Mouse (Mus musculus): ENCODE measurements around the gene Crk. TPM values are rescaled to one million over a fixed set of nuclear protein-coding genes. Genes with fewer than 3 reads are reported as not detected.

The Crk gene
- polyA plus RNA-seq, 1 experiment from 2014 or later = 71.1 TPM

DNA sequence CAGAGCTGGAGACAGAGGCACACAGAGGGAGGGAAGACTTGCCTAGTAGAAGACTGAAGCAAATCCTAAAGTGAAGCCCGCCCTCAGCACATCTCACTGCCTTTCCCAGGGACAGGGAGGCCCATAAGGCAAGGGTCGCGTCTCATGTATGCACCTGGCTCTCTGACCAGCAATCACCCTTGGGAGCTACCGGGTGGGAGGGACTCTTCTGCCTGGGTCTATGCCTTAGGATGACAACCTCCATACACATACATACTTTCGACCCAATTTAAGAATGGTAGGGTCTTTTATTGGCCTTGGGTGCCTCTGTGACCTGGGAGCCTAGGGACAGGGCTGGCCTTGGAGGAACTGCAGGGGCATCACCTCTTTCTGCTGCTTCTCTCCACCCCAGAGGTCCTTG, 5.6 kb upstream of the Crk start:
- Histone ChIP-seq H3K36me3 (ENCODE audit: control insufficient read depth, insufficient read depth, low read length) (peaks cover 37% of the 10 kb centered on the region), H3K9me3 (ENCODE audit: control insufficient read depth, low read length) (no peaks in the 10 kb centered on the region), H3K27me3 (replicated peaks; ENCODE audit: control insufficient read depth, insufficient read depth, low read length) (no peaks in the 10 kb centered on the region), H3K9ac (ENCODE audit: low read depth, low read length) (no peak overlapping the region), H3K4me1 (replicated peaks; ENCODE audit: control insufficient read depth, insufficient read depth, low read length) (0 out of 2 replicates have a peak, but pooled peaks cover 2% of the 10 kb centered on the region), H3K4me3 (ENCODE audit: low read depth, low read length) (no peak overlapping the region), H3K4me2 (no peak overlapping the region), H3K27ac (ENCODE audit: low read depth, low read length) (no peak overlapping the region)
- DNase-seq (ENCODE audit: low spot score) (no peak), ATAC-seq (replicated peaks; ENCODE audit: low FRiP score) (no peak)
- 86% methylated on average over 5 of the region's 5 CpGs for WGBS

DNA sequence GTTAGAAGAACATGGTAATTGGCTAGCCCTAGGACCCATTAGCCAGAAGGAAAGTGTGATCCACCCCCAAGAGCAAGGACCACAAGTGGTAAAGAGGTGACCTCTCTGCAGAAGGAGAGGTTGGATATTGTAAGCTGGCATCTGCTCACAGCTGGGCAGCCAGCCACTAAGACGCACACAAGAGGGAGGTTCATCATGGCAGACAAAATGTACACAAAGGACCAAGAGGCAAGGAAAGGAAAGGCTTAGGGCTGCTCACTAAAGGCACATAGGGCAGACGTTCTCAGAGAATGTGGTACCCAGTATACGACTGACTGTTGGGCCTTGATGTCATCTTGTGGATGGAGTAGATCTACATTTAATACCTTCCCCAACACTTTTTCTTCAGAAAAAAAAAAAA, 4.2 kb upstream of the Crk start:
- ATAC-seq (replicated peaks; ENCODE audit: low FRiP score) = no peak
- H3K27ac ChIP-seq (ENCODE audit: low read depth, low read length) = no peak overlapping the region
- H3K4me3 ChIP-seq (ENCODE audit: low read depth, low read length) = no peak overlapping the region
- no peak for DNase-seq (ENCODE audit: low spot score)
- H3K4me2 ChIP-seq = no peak overlapping the region
- H3K9me3 ChIP-seq (ENCODE audit: control insufficient read depth, low read length) = no peaks in the 10 kb centered on the region
- WGBS = 83% methylated on average over 3 of the region's 3 CpGs
- 0 out of 2 replicates have a peak, but pooled peaks cover 2% of the 10 kb centered on the region for H3K4me1 ChIP-seq (replicated peaks; ENCODE audit: control insufficient read depth, insufficient read depth, low read length)
- H3K36me3 ChIP-seq (ENCODE audit: control insufficient read depth, insufficient read depth, low read length) = peaks cover 30% of the 10 kb centered on the region
- no peaks in the 10 kb centered on the region for H3K27me3 ChIP-seq (replicated peaks; ENCODE audit: control insufficient read depth, insufficient read depth, low read length)
- no peak overlapping the region for H3K9ac ChIP-seq (ENCODE audit: low read depth, low read length)

GRCm38 (mm10) chr11:75677881-75678746, 945 bp upstream of the Crk start:
- Histone ChIP-seq H3K27me3 (replicated peaks; ENCODE audit: control insufficient read depth, insufficient read depth, low read length) (no peaks in the 10 kb centered on the region), H3K4me1 (replicated peaks; ENCODE audit: control insufficient read depth, insufficient read depth, low read length) (peaks cover 11% of the 10 kb centered on the region), H3K9ac (ENCODE audit: low read depth, low read length) (peak overlapping the region; percentile 98), H3K27ac (ENCODE audit: low read depth, low read length) (peak overlapping the region; percentile 64), H3K9me3 (ENCODE audit: control insufficient read depth, low read length) (no peaks in the 10 kb centered on the region), H3K36me3 (ENCODE audit: control insufficient read depth, insufficient read depth, low read length) (peaks cover 6% of the 10 kb centered on the region), H3K4me3 (ENCODE audit: low read depth, low read length) (peak overlapping the region; percentile 99), H3K4me2 (peak overlapping the region; percentile 93)
- DNase-seq (ENCODE audit: low spot score) (no peak), ATAC-seq (replicated peaks; ENCODE audit: low FRiP score) (no peak)
- WGBS = 78% methylated on average over 3 of the region's 3 CpGs

DNA sequence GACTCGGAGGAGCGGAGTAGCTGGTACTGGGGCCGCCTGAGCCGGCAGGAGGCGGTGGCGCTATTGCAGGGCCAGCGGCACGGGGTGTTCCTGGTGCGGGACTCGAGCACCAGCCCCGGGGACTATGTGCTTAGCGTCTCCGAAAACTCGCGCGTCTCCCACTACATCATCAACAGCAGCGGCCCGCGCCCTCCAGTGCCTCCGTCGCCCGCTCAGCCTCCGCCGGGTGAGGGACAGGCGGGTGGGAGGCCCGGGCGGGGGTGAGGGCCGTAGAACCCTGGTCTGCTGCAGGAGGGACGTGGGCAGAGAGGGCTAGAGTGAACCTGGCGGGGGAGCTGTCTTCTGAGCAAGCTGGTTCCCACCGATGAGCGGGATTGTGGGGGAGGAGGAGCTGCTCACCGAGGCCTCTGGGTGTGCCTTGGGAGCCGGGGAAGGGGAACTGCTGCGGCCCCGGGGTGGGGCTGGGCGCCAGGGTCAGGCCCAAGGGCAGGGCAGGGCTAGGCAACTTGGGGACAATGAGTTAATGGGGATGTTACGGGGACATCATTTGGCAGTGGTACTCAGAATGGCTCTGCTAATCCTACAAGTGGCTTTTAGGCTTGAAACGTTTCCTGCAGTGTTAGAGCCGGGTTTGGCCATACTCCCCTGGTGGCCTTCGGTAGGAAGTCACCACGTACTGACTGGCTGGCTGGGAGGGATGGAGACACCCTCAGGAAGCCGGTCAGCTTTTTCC, 546 bp downstream of the Crk start:
- H3K36me3 ChIP-seq (ENCODE audit: control insufficient read depth, insufficient read depth, low read length) = peaks cover 8% of the 10 kb centered on the region; the same call in 1 of the 2 replicates
- H3K9ac ChIP-seq (ENCODE audit: low read depth, low read length) = peak overlapping the region; percentile 98
- peak; percentile 77 for DNase-seq (ENCODE audit: low spot score)
- ATAC-seq (replicated peaks; ENCODE audit: low FRiP score) = peak; percentile 70
- H3K4me2 ChIP-seq = peak overlapping the region; percentile 93
- H3K9me3 ChIP-seq (ENCODE audit: control insufficient read depth, low read length) = no peaks in the 10 kb centered on the region
- no peaks in the 10 kb centered on the region for H3K27me3 ChIP-seq (replicated peaks; ENCODE audit: control insufficient read depth, insufficient read depth, low read length)
- peaks cover 11% of the 10 kb centered on the region for H3K4me1 ChIP-seq (replicated peaks; ENCODE audit: control insufficient read depth, insufficient read depth, low read length)
- WGBS = under 1% methylated on average over 43 of the region's 43 CpGs
- peak overlapping the region; percentile 99 for H3K4me3 ChIP-seq (ENCODE audit: low read depth, low read length)
- H3K27ac ChIP-seq (ENCODE audit: low read depth, low read length) = peak overlapping the region; percentile 95

DNA sequence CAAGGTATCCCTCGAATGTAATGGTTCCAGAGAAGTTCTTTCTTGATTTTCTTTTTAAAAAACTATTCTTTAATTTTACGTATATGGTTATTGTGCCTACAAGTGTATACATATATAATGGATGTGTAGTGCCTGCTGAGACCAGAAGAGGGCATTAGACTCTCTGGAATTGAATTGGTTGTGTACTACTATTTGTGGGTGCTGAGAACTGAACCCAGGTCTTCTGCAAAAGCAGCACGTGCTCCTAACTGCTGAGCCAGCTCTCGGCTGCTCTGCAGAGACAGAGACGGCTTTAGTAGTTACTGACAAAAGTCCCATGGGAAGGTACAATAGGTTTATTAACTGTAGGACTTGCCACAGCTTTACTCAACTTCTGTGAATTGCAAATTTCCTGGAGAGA, 5.4 kb downstream of the Crk start:
- Histone ChIP-seq H3K9ac (ENCODE audit: low read depth, low read length) (no peak overlapping the region), H3K36me3 (ENCODE audit: control insufficient read depth, insufficient read depth, low read length) (peaks cover 16% of the 10 kb centered on the region; the same call in 1 of the 2 replicates), H3K9me3 (ENCODE audit: control insufficient read depth, low read length) (no peaks in the 10 kb centered on the region), H3K4me2 (no peak overlapping the region), H3K4me3 (ENCODE audit: low read depth, low read length) (no peak overlapping the region), H3K27ac (ENCODE audit: low read depth, low read length) (no peak overlapping the region), H3K27me3 (replicated peaks; ENCODE audit: control insufficient read depth, insufficient read depth, low read length) (no peaks in the 10 kb centered on the region), H3K4me1 (replicated peaks; ENCODE audit: control insufficient read depth, insufficient read depth, low read length) (peaks cover 14% of the 10 kb centered on the region)
- no peak for ATAC-seq (replicated peaks; ENCODE audit: low FRiP score)
- WGBS = 91% methylated on average over 5 of the region's 5 CpGs
- DNase-seq (ENCODE audit: low spot score) = no peak

DNA sequence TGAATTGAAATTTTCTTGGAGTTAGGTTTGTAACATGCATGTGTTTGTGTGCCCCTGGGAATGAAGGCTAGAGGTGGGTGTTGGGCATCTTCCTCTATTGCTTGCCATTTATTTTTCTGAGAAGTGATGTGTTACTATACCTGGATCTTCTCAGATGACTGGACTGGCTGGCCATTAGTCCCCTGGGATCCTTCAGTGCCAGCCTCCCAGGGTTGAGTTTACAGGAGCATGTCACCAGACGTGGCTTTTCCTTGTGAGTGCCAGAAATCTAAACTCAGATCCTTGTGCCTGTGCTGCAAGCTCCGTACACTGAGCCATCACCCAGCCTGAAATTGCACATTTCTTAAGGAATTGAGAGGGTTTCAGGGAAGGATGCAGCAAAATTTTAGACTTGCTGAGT, 5.9 kb downstream of the Crk start:
- Histone ChIP-seq H3K9me3 (ENCODE audit: control insufficient read depth, low read length) (no peaks in the 10 kb centered on the region), H3K4me3 (ENCODE audit: low read depth, low read length) (no peak overlapping the region), H3K27ac (ENCODE audit: low read depth, low read length) (no peak overlapping the region), H3K4me1 (replicated peaks; ENCODE audit: control insufficient read depth, insufficient read depth, low read length) (peaks cover 14% of the 10 kb centered on the region), H3K27me3 (replicated peaks; ENCODE audit: control insufficient read depth, insufficient read depth, low read length) (no peaks in the 10 kb centered on the region), H3K9ac (ENCODE audit: low read depth, low read length) (no peak overlapping the region), H3K4me2 (no peak overlapping the region), H3K36me3 (ENCODE audit: control insufficient read depth, insufficient read depth, low read length) (peaks cover 16% of the 10 kb centered on the region; the same call in 1 of the 2 replicates)
- DNase-seq (ENCODE audit: low spot score) (no peak), ATAC-seq (replicated peaks; ENCODE audit: low FRiP score) (no peak)
- 91% methylated on average over 2 of the region's 2 CpGs for WGBS

DNA sequence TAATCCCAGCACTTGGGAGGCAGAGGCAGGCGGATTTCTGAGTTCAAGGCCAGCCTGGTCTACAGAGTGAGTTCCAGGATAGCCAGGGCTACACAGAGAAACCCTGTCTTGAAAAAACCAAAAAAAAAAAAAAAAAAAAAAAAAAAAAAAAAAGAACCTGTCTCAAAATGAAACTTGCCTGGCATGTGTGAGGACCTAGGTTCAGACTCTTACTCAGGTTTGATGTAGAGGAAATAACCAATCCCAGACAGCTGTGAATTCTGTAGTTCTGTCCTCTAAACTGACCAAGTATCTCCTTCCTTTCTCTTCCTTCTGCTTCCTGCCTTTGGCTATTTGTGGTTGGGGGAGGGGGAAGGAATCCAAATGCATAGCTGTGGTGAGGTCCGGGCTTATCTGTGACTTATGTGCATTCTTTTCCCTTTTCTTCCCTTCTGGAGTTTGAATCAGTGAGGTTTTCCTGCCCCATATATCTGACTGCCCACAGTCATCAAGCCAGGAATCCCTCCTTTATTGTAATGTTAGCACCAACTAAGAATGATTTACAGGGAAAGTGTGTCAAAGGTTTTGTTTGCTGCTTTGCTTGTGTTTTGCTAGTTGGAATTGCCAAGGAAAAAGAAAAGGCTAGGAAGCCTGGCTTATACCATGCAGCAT, 8.4 kb downstream of the Crk start:
- Histone ChIP-seq H3K4me2 (no peak overlapping the region), H3K27ac (ENCODE audit: low read depth, low read length) (no peak overlapping the region), H3K4me1 (replicated peaks; ENCODE audit: control insufficient read depth, insufficient read depth, low read length) (peaks cover 5% of the 10 kb centered on the region; the same call in 1 of the 2 replicates), H3K4me3 (ENCODE audit: low read depth, low read length) (no peak overlapping the region), H3K9me3 (ENCODE audit: control insufficient read depth, low read length) (no peaks in the 10 kb centered on the region), H3K27me3 (replicated peaks; ENCODE audit: control insufficient read depth, insufficient read depth, low read length) (no peaks in the 10 kb centered on the region), H3K36me3 (ENCODE audit: control insufficient read depth, insufficient read depth, low read length) (peaks cover 25% of the 10 kb centered on the region), H3K9ac (ENCODE audit: low read depth, low read length) (no peak overlapping the region)
- WGBS = 33% methylated on average over 2 of the region's 2 CpGs
- DNase-seq (ENCODE audit: low spot score) (no peak), ATAC-seq (replicated peaks; ENCODE audit: low FRiP score) (no peak)

DNA sequence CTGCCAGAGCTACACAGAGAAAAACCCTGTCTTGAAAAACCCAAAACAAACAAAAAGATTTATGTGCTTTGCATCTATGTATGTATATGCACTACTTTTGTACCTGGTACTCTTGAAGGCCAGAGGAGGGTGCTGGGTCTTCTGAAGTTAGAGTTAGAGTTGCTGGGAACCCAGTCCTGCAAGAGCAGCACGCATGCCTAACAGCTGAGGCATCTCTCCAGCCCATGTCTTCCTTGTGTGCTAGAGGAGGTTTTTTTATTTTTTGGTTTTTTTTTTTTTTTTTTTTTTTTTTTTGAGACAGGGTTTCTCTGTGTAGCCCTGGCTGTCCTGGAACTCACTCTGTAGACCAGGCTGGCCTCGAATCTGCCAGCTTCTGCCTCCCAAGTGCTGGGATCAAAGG, 9.1 kb downstream of the Crk start:
- Histone ChIP-seq H3K4me3 (ENCODE audit: low read depth, low read length) (no peak overlapping the region), H3K9me3 (ENCODE audit: control insufficient read depth, low read length) (no peaks in the 10 kb centered on the region), H3K4me1 (replicated peaks; ENCODE audit: control insufficient read depth, insufficient read depth, low read length) (peaks cover 5% of the 10 kb centered on the region; the same call in 1 of the 2 replicates), H3K4me2 (no peak overlapping the region), H3K27me3 (replicated peaks; ENCODE audit: control insufficient read depth, insufficient read depth, low read length) (no peaks in the 10 kb centered on the region), H3K27ac (ENCODE audit: low read depth, low read length) (no peak overlapping the region), H3K36me3 (ENCODE audit: control insufficient read depth, insufficient read depth, low read length) (peaks cover 29% of the 10 kb centered on the region), H3K9ac (ENCODE audit: low read depth, low read length) (no peak overlapping the region)
- no peak for DNase-seq (ENCODE audit: low spot score)
- ATAC-seq (replicated peaks; ENCODE audit: low FRiP score) = no peak
- 96% methylated on average over 2 of the region's 2 CpGs for whole genome bisulfite sequencing
